Mouse (Mus musculus) hindbrain, embryonic 13.5 days (tissue): Measurements from ENCODE around the gene Tmem63a. TPM values are rescaled to one million over a fixed set of nuclear protein-coding genes. Genes with fewer than 3 reads are reported as not detected.

Experiments
- ATAC-seq: fragments of 200-750 bp; cut with Nextera tagmentation; 2 replicates; pipeline ENCODE4 v1.8.0; 2017; ENCODE audit warnings: moderate TSS enrichment; ENCODE audit not compliant: low FRiP score
- H3K27ac ChIP-seq: fragments of 300-500 bp; sonication (generic); 2 replicates; pipeline ENCODE4 v1.5.1; 2015; ENCODE audit warnings: inconsistent platforms, mild to moderate bottlenecking, moderate library complexity
- H3K27me3 ChIP-seq: fragments of 300-500 bp; sonication (generic); 2 replicates; pipeline ENCODE4 v1.6.1; 2015; ENCODE audit warnings: mild to moderate bottlenecking, inconsistent platforms
- H3K36me3 ChIP-seq: fragments of 300-500 bp; sonication (generic); 2 replicates; pipeline ENCODE4 v1.6.1; 2015; ENCODE audit warnings: mild to moderate bottlenecking, inconsistent platforms
- H3K4me1 ChIP-seq: fragments of 300-500 bp; sonication (generic); replicated peaks from 2 replicates; pipeline ENCODE4 v1.6.1; 2015; ENCODE audit warnings: inconsistent platforms
- H3K4me2 ChIP-seq: fragments of 300-500 bp; sonication (generic); 2 replicates; pipeline ENCODE4 v1.6.1; 2015; ENCODE audit warnings: inconsistent platforms, mild to moderate bottlenecking, moderate library complexity
- H3K4me3 ChIP-seq: fragments of 300-500 bp; sonication (generic); 2 replicates; pipeline ENCODE4 v1.5.1; 2015; ENCODE audit warnings: mild to moderate bottlenecking, inconsistent platforms
- H3K9ac ChIP-seq: fragments of 300-500 bp; sonication (generic); 2 replicates; pipeline ENCODE4 v1.6.1; 2015; ENCODE audit warnings: mild to moderate bottlenecking, inconsistent platforms
- H3K9me3 ChIP-seq: fragments of 300-500 bp; sonication (generic); 2 replicates; pipeline ENCODE4 v1.6.1; 2016; ENCODE audit warnings: inconsistent platforms
- WGBS: fragments of 180-500 bp; shearing (Covaris S2); methylation state at CpG from one replicate; pipeline ENCODE4 v1.1.7; 2015; 5-methylcytosine and 5-hydroxymethylcytosine counted together
- polyA plus RNA-seq: library from polyadenylated mRNA; unstranded; fragments of >200 nt; fragmentation: Nextera tagmentation; extraction: Ambion mirVana; gene quantifications from 2 replicates; pipeline ENCODE4 v1.2.1, GENCODE M21; 2015

The Tmem63a gene
- polyA plus RNA-seq, 1 experiment from 2014 or later: 1.8 TPM

DNA sequence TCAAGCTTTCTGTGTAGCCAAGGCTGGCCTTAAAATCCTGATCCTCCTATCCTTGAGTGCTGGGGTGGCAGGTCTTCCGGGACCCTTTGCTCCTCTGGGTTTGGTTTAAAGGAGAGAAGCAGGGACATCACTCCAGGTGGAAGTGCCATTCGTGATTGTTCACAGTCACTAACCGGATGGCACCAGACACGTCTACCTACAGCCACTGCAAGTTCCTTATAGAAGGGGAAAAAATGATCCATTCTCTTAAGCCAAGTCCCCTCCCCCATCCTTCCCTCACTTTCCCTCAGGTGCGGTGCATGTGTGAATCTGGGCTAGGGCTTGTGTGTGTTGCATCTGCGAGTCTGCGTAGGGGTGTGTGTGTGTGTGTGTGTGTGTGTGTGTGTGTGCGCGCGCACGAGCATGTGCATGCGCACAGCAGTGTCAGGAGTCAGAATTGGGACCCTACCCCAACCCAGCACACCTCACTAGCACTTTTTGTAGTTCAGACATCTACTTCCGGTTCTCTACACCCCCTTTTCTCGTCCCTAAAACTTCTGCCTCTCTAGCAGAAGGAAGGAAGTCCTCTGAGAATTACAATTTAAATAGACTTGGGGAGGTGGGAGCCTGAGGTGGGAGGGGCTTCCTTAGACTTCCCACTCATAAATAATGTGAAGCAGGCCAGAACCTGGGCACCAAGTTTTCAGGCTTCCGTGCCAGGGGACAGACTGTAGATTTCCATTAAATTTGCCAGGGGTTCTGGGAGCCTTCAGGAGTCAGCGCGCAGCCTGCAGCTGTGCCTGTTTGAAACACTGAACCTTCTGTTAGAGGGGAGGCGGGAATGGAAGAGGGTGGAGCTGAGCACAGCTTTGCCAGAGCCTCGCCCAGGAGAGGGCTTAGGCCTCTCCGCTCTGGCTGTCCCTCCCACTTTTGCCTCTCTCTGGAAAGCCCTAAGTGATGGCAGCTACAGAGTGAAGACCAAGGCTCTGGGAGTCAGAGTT is 3.1 kb downstream of the Tmem63a start:
- Histone ChIP-seq H3K27ac (no peak overlapping the region), H3K4me3 (no peak overlapping the region), H3K36me3 (no peaks in the 10 kb centered on the region), H3K27me3 (peaks cover 52% of the 10 kb centered on the region), H3K4me1 (peaks cover 29% of the 10 kb centered on the region), H3K4me2 (peak overlapping the region; percentile 13; the same call in 1 of the 2 replicates), H3K9ac (no peak overlapping the region), H3K9me3 (no peaks in the 10 kb centered on the region)
- 32% methylated on average over 20 of the region's 20 CpGs for WGBS
- ATAC-seq: peak; percentile 68; the same call in 1 of the 2 replicates

DNA sequence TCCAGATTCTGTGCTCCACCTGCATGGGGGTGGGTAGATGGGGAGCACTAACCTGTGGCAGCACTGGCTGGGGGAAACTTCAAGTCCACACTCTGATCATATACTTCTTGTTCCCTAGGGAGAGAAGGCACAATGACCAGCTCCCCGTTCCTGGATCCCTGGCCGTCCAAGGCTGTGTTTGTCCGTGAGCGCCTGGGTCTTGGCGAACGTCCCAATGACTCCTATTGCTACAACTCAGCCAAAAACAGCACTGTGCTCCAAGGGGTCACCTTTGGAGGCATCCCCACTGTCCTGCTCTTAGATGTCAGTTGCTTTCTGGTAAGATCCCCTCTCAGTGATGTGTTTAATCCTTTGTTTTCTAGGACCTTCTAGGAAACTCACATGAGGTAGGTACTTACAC is 4.3 kb downstream of the Tmem63a start:
- H3K9ac ChIP-seq: no peak overlapping the region
- H3K4me1 ChIP-seq: peaks cover 29% of the 10 kb centered on the region
- no peak for ATAC-seq
- H3K9me3 ChIP-seq: no peaks in the 10 kb centered on the region
- H3K27ac ChIP-seq: no peak overlapping the region
- 87% methylated on average over 6 of the region's 6 CpGs for WGBS
- H3K4me2 ChIP-seq: no peak overlapping the region
- H3K4me3 ChIP-seq: no peak overlapping the region
- peaks cover 41% of the 10 kb centered on the region for H3K27me3 ChIP-seq
- no peaks in the 10 kb centered on the region for H3K36me3 ChIP-seq

DNA sequence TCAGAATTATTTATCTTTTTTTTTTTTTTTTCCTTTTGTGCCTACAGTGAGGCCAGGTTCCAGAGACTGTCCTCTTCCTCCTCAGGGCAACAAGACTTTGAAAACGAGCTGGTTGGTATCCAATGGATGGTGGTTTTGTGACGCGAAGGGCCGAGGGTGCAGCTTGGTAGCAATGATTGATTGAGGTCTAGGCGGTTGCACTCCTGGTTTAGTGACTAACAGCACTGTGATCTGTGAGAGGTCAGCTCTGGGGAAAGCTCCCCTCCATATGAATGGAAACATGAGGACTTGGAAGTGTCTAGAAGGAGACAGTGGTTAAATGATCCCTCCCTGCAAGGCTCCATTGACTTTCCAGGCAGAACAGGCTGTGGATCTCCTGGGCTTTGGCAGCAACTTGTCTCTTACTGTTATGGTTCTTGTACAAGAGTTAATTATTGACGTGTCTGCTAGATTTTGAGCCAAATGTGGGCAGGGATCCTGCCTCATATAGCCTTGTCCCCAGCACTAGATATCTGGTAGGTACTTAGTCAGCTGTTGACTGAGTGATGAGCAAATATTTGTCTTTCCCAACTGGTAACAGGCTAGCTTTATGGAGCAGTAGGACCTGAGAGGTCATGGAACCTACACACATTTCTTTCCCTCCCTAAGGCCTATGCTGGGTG is 10.1 kb downstream of the Tmem63a start:
- Histone ChIP-seq H3K27ac (no peak overlapping the region), H3K9ac (no peak overlapping the region), H3K4me1 (no peaks in the 10 kb centered on the region), H3K4me3 (no peak overlapping the region), H3K9me3 (no peaks in the 10 kb centered on the region), H3K4me2 (no peak overlapping the region), H3K27me3 (no peaks in the 10 kb centered on the region), H3K36me3 (no peaks in the 10 kb centered on the region)
- no peak for ATAC-seq
- 77% methylated on average over 6 of the region's 6 CpGs for WGBS

DNA sequence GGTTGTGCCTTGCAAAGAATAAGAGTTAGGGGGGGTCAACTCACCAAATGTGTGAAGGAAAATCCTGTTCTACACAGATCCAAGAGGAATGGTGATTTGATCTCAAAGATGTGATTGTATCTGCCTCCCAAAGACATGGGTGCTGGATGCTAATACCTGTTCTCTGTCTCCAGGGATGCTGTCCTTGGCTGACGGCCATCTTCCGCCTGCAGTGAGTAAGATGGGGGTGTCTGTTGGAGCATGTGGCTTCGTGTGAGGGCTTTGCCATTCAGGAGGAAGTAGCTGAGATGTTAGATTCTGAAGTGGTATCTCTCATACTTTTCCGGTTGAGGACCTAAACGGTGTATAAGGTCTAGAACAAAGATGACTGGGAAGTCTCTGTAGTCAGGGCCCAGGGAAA is 10.7 kb downstream of the Tmem63a start:
- WGBS: 94% methylated on average over 5 of the region's 5 CpGs
- no peaks in the 10 kb centered on the region for H3K4me1 ChIP-seq
- ATAC-seq: no peak
- H3K4me3 ChIP-seq: no peak overlapping the region
- H3K9me3 ChIP-seq: no peaks in the 10 kb centered on the region
- no peak overlapping the region for H3K4me2 ChIP-seq
- H3K9ac ChIP-seq: no peak overlapping the region
- H3K27me3 ChIP-seq: no peaks in the 10 kb centered on the region
- no peak overlapping the region for H3K27ac ChIP-seq
- H3K36me3 ChIP-seq: no peaks in the 10 kb centered on the region

DNA sequence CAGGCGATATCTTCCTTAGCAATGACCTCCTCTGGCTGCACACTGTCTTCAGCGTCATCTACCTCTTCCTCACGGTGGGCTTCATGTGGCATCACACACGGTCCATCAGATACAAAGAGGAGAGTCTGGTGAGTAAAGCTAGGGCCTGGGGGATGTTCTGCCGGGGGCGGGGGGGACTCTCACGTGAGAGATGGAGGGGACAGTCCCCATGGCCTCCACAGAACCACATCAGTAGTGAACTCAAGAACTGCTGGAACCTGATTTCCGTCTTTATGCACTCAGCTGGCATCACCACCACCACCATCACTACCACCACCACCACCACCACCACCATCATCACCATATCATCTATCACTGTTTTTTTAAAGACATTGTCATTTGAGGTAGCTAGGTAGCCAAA is 14.3 kb downstream of the Tmem63a start:
- no peak for ATAC-seq
- Histone ChIP-seq H3K4me1 (no peaks in the 10 kb centered on the region), H3K27ac (no peak overlapping the region), H3K4me2 (no peak overlapping the region), H3K9ac (no peak overlapping the region), H3K36me3 (no peaks in the 10 kb centered on the region), H3K27me3 (no peaks in the 10 kb centered on the region), H3K4me3 (no peak overlapping the region), H3K9me3 (no peaks in the 10 kb centered on the region)
- WGBS: 92% methylated on average over 8 of the region's 8 CpGs

DNA sequence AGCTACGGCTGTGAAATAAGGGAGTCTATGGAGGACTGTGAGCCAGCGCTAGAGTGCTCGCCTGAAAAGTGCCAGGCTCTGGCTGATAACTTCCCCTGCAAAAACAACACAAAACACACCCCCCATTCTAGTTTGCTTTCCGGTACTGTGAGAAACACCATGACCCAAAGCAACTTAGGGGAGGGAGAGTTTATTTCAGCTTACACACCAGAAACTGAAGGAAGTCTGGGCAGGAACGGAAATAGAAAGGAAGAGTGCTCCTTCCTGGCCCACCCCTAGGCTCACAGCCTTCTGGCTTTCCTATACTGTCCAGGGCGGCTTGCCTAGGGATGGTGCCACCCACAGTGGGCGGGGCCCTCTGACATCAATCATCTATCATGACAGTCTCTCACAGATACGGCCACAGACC is 14.8 kb downstream of the Tmem63a start:
- no peaks in the 10 kb centered on the region for H3K9me3 ChIP-seq
- no peak overlapping the region for H3K4me2 ChIP-seq
- no peak for ATAC-seq
- no peak overlapping the region for H3K9ac ChIP-seq
- 85% methylated on average over 8 of the region's 8 CpGs for WGBS
- no peak overlapping the region for H3K4me3 ChIP-seq
- H3K27ac ChIP-seq: no peak overlapping the region
- H3K4me1 ChIP-seq: no peaks in the 10 kb centered on the region
- H3K27me3 ChIP-seq: no peaks in the 10 kb centered on the region
- H3K36me3 ChIP-seq: no peaks in the 10 kb centered on the region

DNA sequence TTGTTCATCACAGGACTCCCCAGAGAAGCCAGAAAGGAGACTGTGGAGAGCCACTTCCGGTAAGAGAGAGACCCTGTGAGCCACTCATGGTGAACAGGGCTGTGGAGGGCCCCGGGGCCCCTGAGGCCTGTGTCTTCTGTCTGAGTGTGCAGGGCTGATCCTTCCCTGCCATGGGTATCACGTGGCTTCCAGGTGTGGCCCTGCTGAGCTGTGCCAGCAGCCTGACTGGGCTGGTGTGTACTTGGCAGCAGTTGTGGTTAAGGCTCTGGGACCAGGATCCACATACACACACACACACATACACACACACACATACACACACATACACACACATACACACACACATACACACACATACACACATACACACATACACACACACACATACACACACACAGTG is 15.8 kb downstream of the Tmem63a start:
- 94% methylated on average over 3 of the region's 3 CpGs for WGBS
- Histone ChIP-seq H3K9ac (no peak overlapping the region), H3K36me3 (no peaks in the 10 kb centered on the region)

DNA sequence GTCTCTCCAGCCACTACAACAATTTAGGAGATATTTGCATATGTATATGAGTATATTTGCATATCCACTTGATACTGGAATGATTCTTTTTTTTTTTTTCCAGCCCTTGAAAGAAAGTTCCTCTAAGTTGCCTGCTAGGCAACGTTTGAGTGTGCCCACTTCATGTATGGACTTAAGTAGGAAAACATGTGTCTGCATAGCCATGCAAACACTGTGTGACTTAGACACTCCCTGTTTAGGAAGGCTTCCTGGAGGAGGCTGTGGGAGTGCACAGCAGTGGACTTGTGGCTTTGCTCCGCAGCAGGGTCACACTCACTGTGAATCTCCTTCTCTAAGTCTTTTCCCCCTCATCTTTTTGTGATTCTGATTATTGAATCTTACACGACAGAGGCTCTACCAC is 16.7 kb downstream of the Tmem63a start:
- Histone ChIP-seq H3K4me3 (no peak overlapping the region), H3K4me1 (no peaks in the 10 kb centered on the region), H3K27me3 (no peaks in the 10 kb centered on the region), H3K4me2 (no peak overlapping the region), H3K27ac (no peak overlapping the region), H3K9ac (no peak overlapping the region), H3K9me3 (no peaks in the 10 kb centered on the region), H3K36me3 (no peaks in the 10 kb centered on the region)
- WGBS: 56% methylated on average over 3 of the region's 3 CpGs
- ATAC-seq: no peak

More for the DNA sequence above, 15.8 kb downstream of the Tmem63a start:
- Histone ChIP-seq H3K4me2 (no peak overlapping the region), H3K9me3 (no peaks in the 10 kb centered on the region), H3K4me1 (no peaks in the 10 kb centered on the region), H3K27ac (no peak overlapping the region), H3K4me3 (no peak overlapping the region), H3K27me3 (no peaks in the 10 kb centered on the region)
- ATAC-seq: no peak

DNA sequence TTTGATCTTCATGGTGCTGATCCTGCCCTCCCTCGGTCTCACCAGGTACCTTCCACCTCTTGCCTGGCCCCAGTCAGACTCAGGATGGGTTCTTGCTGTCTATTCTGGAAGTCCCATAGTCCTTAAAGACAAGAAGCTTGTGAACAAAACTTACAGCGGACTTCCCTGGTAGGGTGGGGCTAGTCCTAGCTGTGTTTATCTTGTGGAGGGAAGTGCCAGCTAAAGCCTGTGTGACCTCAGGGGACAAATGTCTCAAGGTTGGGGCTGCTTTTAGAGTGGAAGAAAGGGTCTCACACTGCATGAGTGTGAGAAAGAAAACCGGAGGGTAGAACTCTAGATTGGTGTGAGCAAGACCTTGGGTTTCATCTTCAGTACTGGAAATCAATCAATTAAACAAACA is 23.6 kb downstream of the Tmem63a start:
- Histone ChIP-seq H3K36me3 (no peaks in the 10 kb centered on the region), H3K4me1 (no peaks in the 10 kb centered on the region), H3K4me2 (no peak overlapping the region), H3K4me3 (no peak overlapping the region), H3K27ac (no peak overlapping the region), H3K9ac (no peak overlapping the region), H3K27me3 (no peaks in the 10 kb centered on the region), H3K9me3 (no peaks in the 10 kb centered on the region)
- WGBS: 90% methylated on average over 3 of the region's 3 CpGs
- ATAC-seq: no peak

DNA sequence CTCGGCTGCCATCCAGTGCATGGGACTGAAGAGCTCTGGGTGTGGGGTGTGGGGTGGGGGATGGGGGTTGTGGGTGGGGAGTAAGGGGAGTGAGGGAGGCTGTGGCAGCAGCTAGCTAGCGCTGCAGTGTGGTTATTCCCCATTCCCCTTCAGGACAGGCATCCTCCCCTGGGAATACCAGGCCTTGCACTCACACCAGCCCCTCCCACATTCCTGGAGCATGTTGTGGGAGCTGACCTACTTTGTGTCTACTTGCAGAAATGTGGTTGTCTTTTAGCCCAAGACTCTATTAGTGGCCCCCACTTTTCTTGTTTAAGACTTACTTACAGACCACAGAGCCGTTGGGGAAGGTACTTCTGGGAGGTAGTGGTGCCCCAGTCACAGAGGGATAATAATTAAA is 24.4 kb downstream of the Tmem63a start:
- no peak overlapping the region for H3K27ac ChIP-seq
- no peaks in the 10 kb centered on the region for H3K4me1 ChIP-seq
- no peaks in the 10 kb centered on the region for H3K9me3 ChIP-seq
- 68% methylated on average over 3 of the region's 3 CpGs for WGBS
- no peak for ATAC-seq
- no peak overlapping the region for H3K4me3 ChIP-seq
- no peak overlapping the region for H3K4me2 ChIP-seq
- no peaks in the 10 kb centered on the region for H3K36me3 ChIP-seq
- H3K27me3 ChIP-seq: no peaks in the 10 kb centered on the region
- H3K9ac ChIP-seq: no peak overlapping the region

DNA sequence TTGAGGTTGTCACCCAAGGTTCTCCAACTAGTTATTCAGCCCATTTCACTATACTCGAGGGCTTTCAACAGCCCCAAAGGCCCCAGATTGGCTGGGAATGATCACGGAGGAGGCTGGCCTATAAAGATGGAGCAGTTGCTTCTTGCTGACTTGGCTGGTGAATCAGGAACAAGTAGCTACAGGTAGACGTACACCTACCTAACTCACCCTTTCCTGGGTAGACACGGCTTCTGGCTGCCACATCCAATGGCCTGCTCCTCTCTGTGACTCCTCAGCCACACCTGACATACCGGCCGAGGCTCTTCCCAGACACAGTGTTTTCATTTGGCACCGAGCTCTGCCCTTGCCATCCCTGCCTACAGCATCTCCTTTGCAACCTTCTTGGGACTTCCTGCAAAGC is 25.1 kb downstream of the Tmem63a start:
- H3K4me3 ChIP-seq: no peak overlapping the region
- H3K9ac ChIP-seq: no peak overlapping the region
- no peaks in the 10 kb centered on the region for H3K4me1 ChIP-seq
- no peak for ATAC-seq
- no peaks in the 10 kb centered on the region for H3K9me3 ChIP-seq
- H3K27me3 ChIP-seq: no peaks in the 10 kb centered on the region
- WGBS: 91% methylated on average over 7 of the region's 7 CpGs
- H3K36me3 ChIP-seq: no peaks in the 10 kb centered on the region
- H3K4me2 ChIP-seq: no peak overlapping the region
- no peak overlapping the region for H3K27ac ChIP-seq

DNA sequence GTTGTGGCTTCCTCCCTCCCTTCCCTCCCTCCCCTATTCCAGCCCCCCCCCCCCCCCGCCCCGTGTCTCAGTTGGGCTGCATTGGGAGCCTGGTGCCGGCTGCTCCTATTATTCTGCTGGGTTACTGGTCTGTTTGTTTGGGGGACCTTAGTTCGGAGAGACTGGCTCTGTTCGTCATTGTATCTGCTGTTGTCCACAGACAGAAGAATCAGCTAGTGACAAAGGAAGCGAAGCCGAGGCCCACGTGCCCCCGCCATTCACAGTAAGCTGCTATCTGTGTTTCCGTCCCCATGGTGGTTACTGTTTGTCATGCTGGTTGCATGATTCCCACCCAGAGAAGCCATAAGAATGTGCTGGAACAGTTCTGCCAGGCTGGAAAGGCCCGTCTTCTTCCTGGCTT is 30.8 kb downstream of the Tmem63a start:
- H3K4me1 ChIP-seq: no peaks in the 10 kb centered on the region
- H3K36me3 ChIP-seq: no peaks in the 10 kb centered on the region
- H3K4me2 ChIP-seq: no peak overlapping the region
- no peak overlapping the region for H3K4me3 ChIP-seq
- no peak for ATAC-seq
- no peak overlapping the region for H3K27ac ChIP-seq
- H3K9me3 ChIP-seq: no peaks in the 10 kb centered on the region
- WGBS: 67% methylated on average over 10 of the region's 11 CpGs
- no peak overlapping the region for H3K9ac ChIP-seq
- no peaks in the 10 kb centered on the region for H3K27me3 ChIP-seq
